Mouse (Mus musculus): ENCODE data around the gene Pnmal2. TPM values are rescaled to one million over a fixed set of nuclear protein-coding genes. Genes with fewer than 3 reads are reported as not detected.
A peak's percentile ranks its signal among the peaks of the same experiment; 100 is the strongest.

Pnmal2 gene
- total RNA-seq (2021), result 100 to 1,000 TPM; 291 to 326 TPM
- long read RNA-seq, experiment 1, full-length matches to known transcripts, result 324 of 325 reads
- long read RNA-seq, experiment 1, partial matches to known transcripts, result 0 of 325 reads
- long read RNA-seq, experiment 1, other reads (novel, unspliced or antisense), result 1 of 325 reads
- long read RNA-seq, experiment 2, full-length matches to known transcripts, result 224 of 226 reads
- long read RNA-seq, experiment 2, partial matches to known transcripts, result 0 of 226 reads
- long read RNA-seq, experiment 2, other reads (novel, unspliced or antisense), result 2 of 226 reads

DNA sequence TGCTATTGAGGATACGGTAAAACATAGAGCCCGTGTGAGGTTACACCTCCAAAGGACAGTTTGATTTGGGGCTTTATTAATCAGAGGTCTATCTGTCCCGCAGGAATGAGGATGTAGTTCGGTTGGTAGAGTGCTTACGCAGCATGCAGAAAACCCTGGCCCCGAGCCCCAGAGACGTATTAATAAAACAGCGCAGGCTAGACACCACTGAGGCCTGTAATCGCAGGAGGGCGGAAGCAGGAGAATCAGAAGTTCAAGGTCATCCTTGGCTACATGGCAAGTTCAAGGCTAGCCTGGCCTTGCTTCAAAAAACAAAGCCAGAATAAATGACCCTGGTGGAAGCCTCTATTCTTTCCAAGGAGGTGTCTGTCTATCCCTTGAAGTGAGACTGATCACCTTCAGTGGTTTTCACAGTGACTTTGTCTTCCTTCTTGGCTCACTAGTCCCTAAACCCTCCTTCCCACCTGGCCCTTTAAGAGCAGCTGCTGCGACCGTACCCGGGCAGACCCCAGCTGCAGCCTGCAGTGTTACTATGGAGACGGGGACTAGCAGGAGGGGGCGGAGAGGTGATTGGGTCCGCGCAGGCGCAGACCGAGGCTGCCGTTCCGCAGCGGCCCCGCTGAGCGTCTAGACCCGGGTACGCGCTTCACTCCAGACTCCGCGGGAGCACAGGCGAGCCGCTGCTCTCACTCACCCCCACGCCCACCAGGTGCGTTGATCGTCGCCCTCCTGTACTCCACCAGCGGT lies at the start of gene Pnmal2:
Gene Pnmal2 (plus strand): TSS at position 622 of the 747 bp plus-strand sequence.
- peak; percentile 87 to 90 for DNase-seq (ENCODE audit: low spot score in 2 of 2)

- peak; percentile 80 to 81 for DNase-seq (ENCODE audit: low spot score in 2 of 2)
Observed at GRCm38 (mm10) chr7:16895000-16895399, 49.5 kb upstream of the Pnmal2 start.

DNA sequence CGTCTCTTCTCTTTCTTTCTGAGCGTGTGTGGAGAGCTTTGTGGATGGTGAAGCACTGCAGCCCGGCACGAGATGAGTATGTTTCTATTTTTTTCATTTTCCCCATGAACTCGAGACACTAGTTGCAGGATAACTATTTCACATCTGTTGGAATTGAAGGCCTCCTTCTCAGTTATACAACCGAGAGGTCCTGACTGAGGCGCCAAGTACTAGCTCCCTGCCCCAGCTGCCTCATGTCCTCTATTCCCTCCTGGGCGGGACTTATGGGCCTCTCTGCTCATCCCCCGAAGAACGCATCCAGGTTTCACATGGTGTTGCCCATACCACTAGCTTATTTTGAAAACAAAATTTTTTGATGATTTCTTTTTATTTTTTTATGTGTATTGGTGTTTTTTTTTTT lies 49.0 kb upstream of the Pnmal2 start:
- no peak for DNase-seq (ENCODE audit: low spot score in 2 of 2)

DNA sequence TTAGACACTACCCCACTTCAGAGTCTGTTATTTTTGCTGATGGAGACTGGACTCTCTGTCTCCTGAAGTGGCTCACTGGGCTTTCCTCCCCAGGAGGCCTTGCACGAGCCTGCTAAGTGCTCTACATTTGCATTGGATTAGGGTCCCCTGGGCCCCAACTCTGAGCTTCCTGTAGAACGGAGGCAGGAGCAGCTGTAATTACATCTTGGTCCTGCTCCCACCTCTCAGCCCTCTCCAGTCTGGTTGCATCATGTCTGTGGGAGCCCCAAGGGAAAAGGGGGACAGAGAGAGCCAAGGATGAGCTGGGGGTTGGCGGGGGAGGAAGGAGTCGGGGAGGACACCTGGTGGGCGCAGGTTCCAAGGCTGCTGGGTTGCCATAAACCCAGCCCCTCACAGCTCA lies 44.0 kb upstream of the Pnmal2 start:
- DNase-seq (ENCODE audit: low spot score in 2 of 2), result no peak

DNA sequence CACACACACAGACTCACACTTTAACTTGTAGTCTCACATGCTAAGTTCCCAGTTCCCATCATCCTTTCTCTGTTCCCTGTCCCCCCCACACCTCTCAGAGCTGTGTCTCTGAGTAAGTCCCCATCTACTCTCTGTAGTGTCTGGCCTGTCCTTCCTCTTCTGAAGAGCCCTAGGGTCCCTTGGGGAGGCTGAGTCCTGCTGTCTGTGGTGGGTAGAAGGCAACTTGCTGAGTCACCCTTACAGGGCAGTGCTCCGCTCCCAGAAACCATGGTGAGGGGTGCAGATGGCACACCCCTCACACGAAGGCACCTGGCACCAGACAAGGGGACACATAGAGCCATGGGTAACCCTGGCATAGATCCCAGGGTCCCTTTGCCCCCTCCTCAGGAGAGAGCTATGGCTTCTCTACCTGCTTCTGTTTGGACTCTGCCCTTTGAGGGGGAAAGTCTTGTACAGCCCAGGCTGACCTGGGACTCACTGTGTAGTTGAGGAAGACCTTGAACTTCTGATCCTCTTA lies 41.0 kb upstream of the Pnmal2 start:
- no peak for DNase-seq (ENCODE audit: low spot score in 2 of 2)

GRCm38 (mm10) chr7:16904120-16904675 lies 40.3 kb upstream of the Pnmal2 start:
- no peak for DNase-seq (ENCODE audit: low spot score in 2 of 2)

DNA sequence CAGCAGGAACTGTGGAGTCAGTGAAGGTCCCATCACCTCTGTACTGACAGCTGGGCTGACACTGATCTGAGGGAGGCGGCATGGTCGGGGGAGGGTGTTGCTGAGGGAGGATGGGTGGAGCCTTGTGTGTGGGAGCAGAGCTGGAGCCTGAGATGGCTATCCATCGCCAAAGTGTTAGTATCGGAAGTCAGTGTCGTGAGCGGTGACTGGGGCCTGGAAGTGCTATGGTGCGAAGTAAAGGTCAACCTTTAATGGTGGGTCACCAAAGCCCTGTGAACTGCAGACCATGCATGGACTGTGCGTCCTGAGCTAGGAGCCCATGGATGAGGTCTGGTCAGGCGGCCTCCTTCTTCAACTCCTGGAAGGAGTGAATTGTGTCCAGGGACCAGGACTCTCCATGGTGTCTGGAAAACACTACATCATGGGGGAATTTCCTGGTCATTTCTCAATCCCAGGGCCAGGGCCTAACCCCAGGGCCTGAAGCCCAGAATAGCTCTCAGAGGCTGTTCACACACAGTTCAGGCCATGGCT lies 38.9 kb upstream of the Pnmal2 start:
- DNase-seq (ENCODE audit: low spot score in 2 of 2), result no peak

DNA sequence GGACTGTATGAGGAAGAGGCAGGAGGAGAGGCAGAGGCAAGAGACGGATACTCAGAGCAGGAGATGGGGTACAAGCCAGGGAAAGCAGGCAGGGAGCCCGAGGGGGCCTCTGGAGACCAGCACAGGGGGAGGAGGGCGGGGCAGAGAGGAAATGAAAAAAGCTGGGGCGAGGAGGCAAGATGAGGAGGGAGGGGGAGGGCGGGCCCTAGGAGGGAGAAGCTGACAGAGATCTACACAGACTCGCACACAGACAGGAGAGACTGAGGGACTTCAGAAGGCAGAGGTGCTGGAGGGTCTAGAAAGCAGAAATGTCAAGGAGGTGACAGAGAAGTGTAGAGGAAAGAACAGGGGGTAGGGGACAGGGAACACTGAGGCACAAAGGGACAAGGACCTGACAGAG lies 38.2 kb upstream of the Pnmal2 start, which contains the start of gene Ptgir:
Gene Ptgir (plus strand): TSS at position 210 of the 400 bp plus-strand sequence.
- no peak for DNase-seq (ENCODE audit: low spot score in 2 of 2)

- DNase-seq (ENCODE audit: low spot score in 2 of 2), result no peak
Observed at GRCm38 (mm10) chr7:16906889-16907559, 37.5 kb upstream of the Pnmal2 start.

GRCm38 (mm10) chr7:16907842-16908241 lies 36.6 kb upstream of the Pnmal2 start:
- no peak for DNase-seq (ENCODE audit: low spot score in 2 of 2)

- DNase-seq (ENCODE audit: low spot score in 2 of 2), result no peak
Observed at GRCm38 (mm10) chr7:16908367-16908766, 36.1 kb upstream of the Pnmal2 start.

GRCm38 (mm10) chr7:16908859-16909258 lies 35.6 kb upstream of the Pnmal2 start:
- DNase-seq (ENCODE audit: low spot score in 2 of 2), result no peak

GRCm38 (mm10) chr7:16909909-16910308 lies 34.6 kb upstream of the Pnmal2 start:
- no peak for DNase-seq (ENCODE audit: low spot score in 2 of 2)

- no peak for DNase-seq (ENCODE audit: low spot score in 2 of 2)
Observed at GRCm38 (mm10) chr7:16911904-16912303, 32.6 kb upstream of the Pnmal2 start.

DNA sequence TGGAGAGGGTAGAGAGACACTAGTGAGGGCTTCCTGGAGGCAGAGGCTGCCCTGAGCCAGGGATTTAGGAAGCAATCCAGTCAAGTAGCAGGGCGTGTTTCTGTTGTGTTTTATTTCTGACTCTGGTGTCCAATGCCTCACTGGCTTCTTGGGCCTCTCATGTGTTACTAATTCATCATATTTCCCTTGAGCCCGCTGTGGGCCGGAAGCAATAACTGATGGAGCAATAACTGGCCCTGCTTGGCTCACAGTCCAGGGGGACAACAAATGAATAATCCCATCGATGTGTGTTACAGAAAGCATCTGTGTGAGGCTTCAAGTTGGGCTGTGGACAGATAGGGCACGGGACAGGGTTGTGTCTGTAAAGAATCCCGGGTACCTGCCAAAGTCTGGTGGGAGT lies 32.1 kb upstream of the Pnmal2 start:
- DNase-seq (ENCODE audit: low spot score in 2 of 2), result no peak

GRCm38 (mm10) chr7:16913806-16914452 lies 30.6 kb upstream of the Pnmal2 start:
- peak; percentile 73 to 82 for DNase-seq (ENCODE audit: low spot score in 2 of 2)

GRCm38 (mm10) chr7:16914453-16915343 lies 29.8 kb upstream of the Pnmal2 start:
- no peak for DNase-seq (ENCODE audit: low spot score in 2 of 2)

DNA sequence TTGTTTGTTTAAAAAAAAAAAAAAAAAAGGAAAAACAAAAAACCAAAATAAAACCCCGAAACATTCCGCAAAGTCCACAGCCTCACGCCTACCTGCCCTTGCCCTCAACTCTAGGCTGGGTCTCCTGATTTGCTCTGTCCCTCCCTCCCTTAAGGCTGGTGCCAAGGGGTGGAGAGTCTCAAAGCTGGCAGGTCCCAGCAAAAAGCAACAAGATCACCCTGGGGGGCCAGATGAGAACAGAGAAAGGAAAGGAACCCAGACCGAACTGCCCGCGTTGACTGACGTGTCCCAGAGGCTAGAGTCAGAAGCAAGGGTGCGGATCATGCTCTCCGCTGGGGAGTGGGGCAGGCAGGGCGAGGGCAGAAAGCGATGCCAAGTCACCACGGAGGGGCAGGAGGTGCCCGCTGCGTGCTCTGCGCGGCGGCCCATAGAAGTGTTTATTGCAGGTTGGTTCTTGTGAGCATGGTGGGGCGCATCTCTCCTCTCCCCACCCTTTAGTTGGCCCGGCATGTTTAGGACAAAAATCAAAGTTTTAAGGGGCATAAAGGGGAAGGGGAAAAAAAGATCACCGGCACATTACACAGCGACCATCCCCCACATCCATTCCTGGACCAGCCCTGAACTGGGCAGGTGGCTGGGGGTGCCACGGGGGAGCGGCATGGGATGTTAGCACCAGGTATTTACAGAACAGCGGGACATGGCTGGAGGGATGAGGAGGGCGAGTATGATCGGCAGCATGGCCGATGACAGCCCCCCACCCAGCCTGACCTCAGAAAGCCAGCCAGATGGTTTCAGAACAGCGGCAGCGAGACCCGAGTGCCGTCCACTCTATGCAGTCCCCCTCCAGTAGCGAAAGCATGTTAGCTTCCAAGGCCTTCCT lies 28.8 kb upstream of the Pnmal2 start:
- DNase-seq (ENCODE audit: low spot score in 2 of 2), result no peak

Measured in left cerebral cortex, adult 18-20 months (tissue).